Mouse (Mus musculus): ENCODE measurements around the gene Tspan14. TPM values are rescaled to one million over a fixed set of nuclear protein-coding genes. Genes with fewer than 3 reads are reported as not detected.
A peak's percentile ranks its signal among the peaks of the same experiment; 100 is the strongest.

Gene Tspan14
- polyA plus RNA-seq, 1 experiment from 2014 or later, result 87.6 TPM

GRCm38 (mm10) chr14:40975127-40975721, 8.6 kb upstream of the Tspan14 start:
- Histone ChIP-seq H3K4me2 (no peak overlapping the region), H3K9ac (no peak overlapping the region), H3K4me1 (peaks cover 8% of the 10 kb centered on the region), H3K4me3 (no peak overlapping the region), H3K36me3 (no peaks in the 10 kb centered on the region), H3K9me3 (no peaks in the 10 kb centered on the region), H3K27me3 (peaks cover 5% of the 10 kb centered on the region; the same call in 1 of the 2 replicates), H3K27ac (no peak overlapping the region)
- 74% methylated on average over 6 of the region's 6 CpGs for WGBS
- 0 out of 2 replicates have a peak, but pooled peaks have one; percentile 62 for ATAC-seq (ENCODE audit: insufficient number of reproducible peaks, insufficient read depth, low FRiP score, low TSS enrichment, low read depth)

DNA sequence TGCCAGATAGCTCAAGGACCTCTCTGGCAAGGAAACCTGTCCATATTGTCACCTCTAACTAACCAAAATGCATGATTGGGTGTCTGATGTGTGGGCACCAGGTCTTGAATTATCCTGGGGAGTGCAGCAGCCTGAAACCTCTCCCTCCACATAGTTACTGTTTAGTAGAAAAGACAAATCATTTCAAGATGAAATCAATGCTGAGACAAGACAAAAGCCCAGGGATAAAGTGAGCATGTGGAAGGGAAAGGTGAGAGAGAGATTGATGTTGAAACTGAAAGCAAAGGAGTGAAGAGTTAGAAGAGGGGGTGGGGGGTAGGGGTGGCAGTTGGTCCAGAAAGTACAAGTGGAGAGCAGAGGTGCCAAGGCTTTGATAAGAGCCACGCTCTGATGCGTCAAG, 1.4 kb upstream of the Tspan14 start:
- H3K9me3 ChIP-seq, result no peaks in the 10 kb centered on the region
- 86% methylated on average over 2 of the region's 2 CpGs for WGBS
- H3K4me3 ChIP-seq, result peak overlapping the region; percentile 89; the same call in 1 of the 2 replicates
- no peak overlapping the region for H3K4me2 ChIP-seq
- no peaks in the 10 kb centered on the region for H3K27me3 ChIP-seq
- ATAC-seq (ENCODE audit: insufficient number of reproducible peaks, insufficient read depth, low FRiP score, low TSS enrichment, low read depth), result no peak
- no peak overlapping the region for H3K27ac ChIP-seq
- H3K4me1 ChIP-seq, result peaks cover 32% of the 10 kb centered on the region
- no peak overlapping the region for H3K9ac ChIP-seq
- no peaks in the 10 kb centered on the region for H3K36me3 ChIP-seq

DNA sequence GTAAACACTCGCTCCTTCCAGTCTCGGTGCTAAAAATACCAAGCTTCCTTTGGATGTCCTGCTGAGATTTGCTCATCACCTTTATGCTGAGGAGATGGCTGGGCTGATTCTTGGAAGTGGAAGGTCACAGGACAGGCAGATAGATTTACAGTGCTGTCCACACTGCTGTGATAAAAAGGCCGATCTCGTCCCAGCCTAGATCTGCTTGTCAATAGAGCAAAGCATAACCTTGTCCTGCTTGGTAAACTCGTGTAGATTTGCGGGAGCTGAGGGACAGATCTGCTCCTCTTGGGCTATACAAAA, 942 bp upstream of the Tspan14 start:
- Histone ChIP-seq H3K36me3 (no peaks in the 10 kb centered on the region), H3K9me3 (no peaks in the 10 kb centered on the region), H3K27me3 (no peaks in the 10 kb centered on the region), H3K4me1 (peaks cover 37% of the 10 kb centered on the region), H3K4me2 (peak overlapping the region; percentile 88), H3K4me3 (peak overlapping the region; percentile 89), H3K27ac (peak overlapping the region; percentile 73), H3K9ac (peak overlapping the region; percentile 70)
- WGBS, result 7% methylated on average over 6 of the region's 6 CpGs
- ATAC-seq (ENCODE audit: insufficient number of reproducible peaks, insufficient read depth, low FRiP score, low TSS enrichment, low read depth), result no peak

- WGBS, result under 1% methylated on average over 48 of the region's 62 CpGs
- Histone ChIP-seq H3K27me3 (no peaks in the 10 kb centered on the region), H3K27ac (peak overlapping the region; percentile 88), H3K36me3 (no peaks in the 10 kb centered on the region), H3K9me3 (no peaks in the 10 kb centered on the region), H3K4me2 (peak overlapping the region; percentile 88), H3K4me1 (peaks cover 42% of the 10 kb centered on the region), H3K9ac (peak overlapping the region; percentile 93), H3K4me3 (peak overlapping the region; percentile 89)
- peak; percentile 94 for ATAC-seq (ENCODE audit: insufficient number of reproducible peaks, insufficient read depth, low FRiP score, low TSS enrichment, low read depth)
Observed at GRCm38 (mm10) chr14:40966862-40967597, 423 bp upstream of the Tspan14 start.

DNA sequence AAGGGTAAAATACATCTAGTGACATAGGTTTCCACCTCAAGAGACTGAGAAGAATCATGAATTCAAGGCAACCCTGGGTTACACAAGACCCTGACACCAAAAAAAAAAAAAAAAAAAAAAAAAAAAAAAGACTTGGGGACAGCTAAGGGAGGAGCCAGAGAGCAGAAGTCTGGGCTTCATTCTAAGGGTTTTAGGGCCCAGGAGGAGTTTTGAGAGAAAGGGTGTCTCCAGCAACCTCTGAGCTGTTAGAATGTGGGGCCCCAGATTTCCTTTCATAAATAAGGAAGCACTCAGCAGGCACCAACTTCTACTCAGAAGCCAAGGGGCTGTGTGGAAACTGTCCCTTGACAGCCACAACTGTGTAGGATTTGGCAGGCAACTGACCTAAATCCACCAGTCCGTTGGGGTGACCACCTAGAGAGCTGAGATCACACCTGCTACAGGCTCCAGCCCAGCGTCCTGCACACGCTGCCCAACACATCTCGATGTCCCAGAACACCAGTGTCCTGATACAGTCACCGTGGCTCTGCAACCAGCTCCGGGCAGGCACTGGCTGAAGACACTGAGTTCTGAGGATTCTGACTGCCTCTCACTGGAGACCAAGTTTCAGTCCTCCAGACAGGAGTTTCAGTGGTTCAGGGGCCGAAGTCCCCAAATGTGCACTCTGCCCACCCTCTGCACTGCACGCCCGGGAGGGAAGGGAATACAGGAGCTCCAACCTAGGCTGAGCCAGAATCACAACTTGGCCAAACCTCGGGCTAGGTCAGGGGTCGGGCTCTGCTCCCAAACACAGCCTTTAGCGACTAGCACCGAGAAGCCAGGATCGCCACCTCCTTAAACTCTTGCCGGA, 875 bp downstream of the Tspan14 start:
- WGBS, result under 1% methylated on average over 15 of the region's 15 CpGs

GRCm38 (mm10) chr14:40964881-40965280, 1.7 kb downstream of the Tspan14 start:
- H3K4me2 ChIP-seq, result peak overlapping the region; percentile 88
- H3K9me3 ChIP-seq, result no peaks in the 10 kb centered on the region
- peaks cover 54% of the 10 kb centered on the region for H3K4me1 ChIP-seq
- no peak overlapping the region for H3K27ac ChIP-seq
- peak overlapping the region; percentile 89 for H3K4me3 ChIP-seq
- no peaks in the 10 kb centered on the region for H3K27me3 ChIP-seq
- no peaks in the 10 kb centered on the region for H3K36me3 ChIP-seq
- H3K9ac ChIP-seq, result peak overlapping the region; percentile 27; the same call in 1 of the 2 replicates
- ATAC-seq (ENCODE audit: insufficient number of reproducible peaks, insufficient read depth, low FRiP score, low TSS enrichment, low read depth), result no peak

More for the DNA sequence above, 875 bp downstream of the Tspan14 start:
- ATAC-seq (ENCODE audit: insufficient number of reproducible peaks, insufficient read depth, low FRiP score, low TSS enrichment, low read depth), result 0 out of 2 replicates have a peak, but pooled peaks have one; percentile 0
- H3K9me3 ChIP-seq, result no peaks in the 10 kb centered on the region
- H3K36me3 ChIP-seq, result no peaks in the 10 kb centered on the region
- H3K27me3 ChIP-seq, result no peaks in the 10 kb centered on the region
- peak overlapping the region; percentile 89 for H3K4me3 ChIP-seq
- H3K4me2 ChIP-seq, result peak overlapping the region; percentile 88
- peak overlapping the region; percentile 88 for H3K27ac ChIP-seq
- peak overlapping the region; percentile 93 for H3K9ac ChIP-seq
- peaks cover 47% of the 10 kb centered on the region for H3K4me1 ChIP-seq

DNA sequence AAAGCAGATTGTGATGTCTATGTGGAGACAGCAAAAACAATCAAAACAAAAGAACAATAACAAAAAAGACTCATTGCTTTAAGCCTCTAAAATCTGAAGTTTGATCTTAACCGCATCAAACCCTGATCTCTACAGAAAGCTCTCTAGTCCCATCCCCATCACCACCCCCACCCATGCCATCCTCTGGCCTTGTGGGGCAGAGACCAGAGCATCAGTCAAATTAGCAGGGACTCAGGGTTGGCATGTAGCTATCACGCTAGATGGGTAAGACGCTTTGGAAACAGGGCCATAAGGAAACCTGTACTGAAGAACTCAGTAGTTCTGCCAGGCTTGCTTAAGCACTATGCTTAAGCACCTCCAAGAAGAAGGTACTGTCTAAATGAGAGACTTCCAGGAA, 2.4 kb downstream of the Tspan14 start:
- Histone ChIP-seq H3K4me1 (peaks cover 61% of the 10 kb centered on the region), H3K9me3 (no peaks in the 10 kb centered on the region), H3K4me2 (peak overlapping the region; percentile 88), H3K27me3 (no peaks in the 10 kb centered on the region), H3K36me3 (no peaks in the 10 kb centered on the region), H3K9ac (no peak overlapping the region), H3K4me3 (no peak overlapping the region), H3K27ac (no peak overlapping the region)
- WGBS, result 99% methylated on average over 3 of the region's 3 CpGs
- no peak for ATAC-seq (ENCODE audit: insufficient number of reproducible peaks, insufficient read depth, low FRiP score, low TSS enrichment, low read depth)

GRCm38 (mm10) chr14:40963501-40964213, 3.0 kb downstream of the Tspan14 start:
- H3K4me2 ChIP-seq, result no peak overlapping the region
- H3K36me3 ChIP-seq, result no peaks in the 10 kb centered on the region
- H3K9me3 ChIP-seq, result no peaks in the 10 kb centered on the region
- 69% methylated on average over 3 of the region's 3 CpGs for WGBS
- no peak overlapping the region for H3K27ac ChIP-seq
- no peaks in the 10 kb centered on the region for H3K27me3 ChIP-seq
- H3K4me3 ChIP-seq, result no peak overlapping the region
- no peak for ATAC-seq (ENCODE audit: insufficient number of reproducible peaks, insufficient read depth, low FRiP score, low TSS enrichment, low read depth)
- peaks cover 67% of the 10 kb centered on the region for H3K4me1 ChIP-seq
- no peak overlapping the region for H3K9ac ChIP-seq

GRCm38 (mm10) chr14:40962365-40963290, 4.0 kb downstream of the Tspan14 start:
- peak overlapping the region; percentile 23; the same call in 1 of the 2 replicates for H3K4me2 ChIP-seq
- H3K9me3 ChIP-seq, result no peaks in the 10 kb centered on the region
- H3K4me3 ChIP-seq, result no peak overlapping the region
- no peak overlapping the region for H3K9ac ChIP-seq
- ATAC-seq (ENCODE audit: insufficient number of reproducible peaks, insufficient read depth, low FRiP score, low TSS enrichment, low read depth), result no peak
- H3K27ac ChIP-seq, result 0 out of 2 replicates have a peak overlapping the region, but pooled peaks have one; percentile 9
- no peaks in the 10 kb centered on the region for H3K27me3 ChIP-seq
- 76% methylated on average over 11 of the region's 11 CpGs for WGBS
- H3K36me3 ChIP-seq, result no peaks in the 10 kb centered on the region
- H3K4me1 ChIP-seq, result peaks cover 76% of the 10 kb centered on the region

DNA sequence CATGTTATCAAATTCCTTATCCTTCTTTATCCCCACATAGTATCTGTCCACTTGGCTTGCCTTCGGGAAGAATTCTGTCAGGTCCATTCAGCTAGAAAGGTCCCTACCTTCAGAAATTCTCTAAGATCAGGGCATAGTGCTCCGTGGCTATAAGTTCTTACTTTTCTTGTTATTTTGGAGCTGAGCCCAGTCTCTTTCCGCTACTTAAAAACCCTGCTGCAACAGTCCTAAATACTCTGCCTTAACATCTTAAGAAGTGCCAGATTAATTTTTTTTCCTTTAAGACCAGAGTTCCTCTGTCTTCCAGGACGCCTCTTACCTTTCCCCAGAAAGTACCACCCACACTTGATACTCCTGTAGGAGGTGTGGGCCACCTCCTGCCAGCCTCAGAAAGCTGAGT, 6.4 kb downstream of the Tspan14 start:
- Histone ChIP-seq H3K27ac (peak overlapping the region; percentile 86; the same call in 1 of the 2 replicates), H3K36me3 (no peaks in the 10 kb centered on the region), H3K4me1 (peaks cover 91% of the 10 kb centered on the region), H3K4me3 (no peak overlapping the region), H3K4me2 (no peak overlapping the region), H3K9me3 (no peaks in the 10 kb centered on the region), H3K9ac (no peak overlapping the region), H3K27me3 (no peaks in the 10 kb centered on the region)
- 28% methylated on average over 4 of the region's 4 CpGs for WGBS
- no peak for ATAC-seq (ENCODE audit: insufficient number of reproducible peaks, insufficient read depth, low FRiP score, low TSS enrichment, low read depth)
